Mouse (Mus musculus) hindbrain, postnatal 0 days (tissue): ENCODE measurements at regions not wholly inside any gene's neighbourhood (a gene's known extent, or its start where the extent isn't known, plus 50 kb on each side); places are given as distances from the start of the nearest gene placed in this dataset.

Experiments used
- ATAC-seq: fragments of 200-750 bp; cut with Nextera tagmentation; 2 replicates; pipeline ENCODE4 v1.8.0; 2017; ENCODE audit warnings: mild to moderate bottlenecking, moderate TSS enrichment, moderate library complexity
- DNase-seq: peaks from one replicate; pipeline ENCODE4 v3.0.0-alpha.2; 2015; ENCODE audit warnings: low spot score
- H3K27ac ChIP-seq: fragments of 300-500 bp; sonication (generic); 2 replicates; pipeline ENCODE4 v1.5.1; 2014; ENCODE audit warnings: mild to moderate bottlenecking
- H3K27me3 ChIP-seq: fragments of 300-500 bp; sonication (generic); 2 replicates; pipeline ENCODE4 v1.6.1; 2014; ENCODE audit warnings: low read length, mixed read lengths; ENCODE audit not compliant: insufficient read depth
- H3K36me3 ChIP-seq: fragments of 300-500 bp; sonication (generic); 2 replicates; pipeline ENCODE4 v1.6.1; 2014; ENCODE audit warnings: low read length, mixed read lengths; ENCODE audit not compliant: insufficient read depth
- H3K4me1 ChIP-seq: fragments of 300-500 bp; sonication (generic); 2 replicates; pipeline ENCODE4 v1.6.1; 2014; ENCODE audit warnings: antibody characterized with exemption, low read length, mixed read lengths; ENCODE audit not compliant: insufficient read depth
- H3K4me2 ChIP-seq: fragments of 300-500 bp; sonication (generic); 2 replicates; pipeline ENCODE4 v1.6.1; 2014; ENCODE audit warnings: low read depth, mild to moderate bottlenecking, low read length, moderate library complexity, mixed read lengths
- H3K4me3 ChIP-seq: fragments of 300-500 bp; sonication (generic); 2 replicates; pipeline ENCODE4 v1.5.1; 2014; ENCODE audit warnings: low read length
- H3K9ac ChIP-seq: fragments of 300-500 bp; sonication (generic); replicated peaks from 2 replicates; pipeline ENCODE4 v1.6.1; 2014; ENCODE audit warnings: mild to moderate bottlenecking, low read length, moderate library complexity, mixed read lengths
- H3K9me3 ChIP-seq: fragments of 300-500 bp; sonication (generic); 2 replicates; pipeline ENCODE4 v1.6.1; 2016; ENCODE audit warnings: low read length, mixed read lengths
- CTCF ChIP-seq: IDR thresholded peaks from 2 replicates; pipeline ENCODE4 v1.5.1; 2016; ENCODE audit warnings: antibody characterized with exemption, control low read depth, low read depth
- WGBS: fragments of 180-500 bp; shearing (Covaris S2); extraction: QIAGEN DNeasy Blood & Tissue Kit; methylation state at CpG from one replicate; pipeline ENCODE4 v1.1.7; 2014; 5-methylcytosine and 5-hydroxymethylcytosine counted together

DNA sequence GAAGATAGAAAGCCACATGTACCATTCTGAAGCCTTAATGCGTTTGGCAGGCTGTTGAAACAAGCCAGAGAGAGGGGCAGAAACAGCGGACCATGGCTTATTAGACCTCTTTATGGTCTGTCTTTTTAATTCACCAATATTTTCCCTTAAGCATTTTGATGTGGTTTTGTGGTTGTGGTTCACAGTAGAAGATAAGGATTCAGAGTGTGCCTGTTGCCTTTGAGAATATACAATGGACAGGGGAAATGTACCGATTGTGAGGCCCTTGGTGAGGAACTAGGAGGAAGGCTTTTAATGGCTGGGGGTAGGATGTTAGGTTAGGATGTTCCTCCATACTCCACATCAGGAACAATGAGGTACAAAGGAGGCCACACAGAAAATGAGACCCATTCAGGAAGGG lies 182.0 kb downstream of the Pdgfra start:
- 80% methylated on average over 3 of the region's 3 CpGs for WGBS
- no peak overlapping the region for H3K4me3 ChIP-seq
- no peaks in the 10 kb centered on the region for H3K9me3 ChIP-seq
- no peaks in the 10 kb centered on the region for H3K27me3 ChIP-seq
- no peak for ATAC-seq
- H3K9ac ChIP-seq, result no peak overlapping the region
- no peaks in the 10 kb centered on the region for H3K36me3 ChIP-seq
- no peaks in the 10 kb centered on the region for H3K4me1 ChIP-seq
- DNase-seq, result no peak
- TF ChIP-seq CTCF, result no peak
- H3K27ac ChIP-seq, result no peak overlapping the region
- no peak overlapping the region for H3K4me2 ChIP-seq

DNA sequence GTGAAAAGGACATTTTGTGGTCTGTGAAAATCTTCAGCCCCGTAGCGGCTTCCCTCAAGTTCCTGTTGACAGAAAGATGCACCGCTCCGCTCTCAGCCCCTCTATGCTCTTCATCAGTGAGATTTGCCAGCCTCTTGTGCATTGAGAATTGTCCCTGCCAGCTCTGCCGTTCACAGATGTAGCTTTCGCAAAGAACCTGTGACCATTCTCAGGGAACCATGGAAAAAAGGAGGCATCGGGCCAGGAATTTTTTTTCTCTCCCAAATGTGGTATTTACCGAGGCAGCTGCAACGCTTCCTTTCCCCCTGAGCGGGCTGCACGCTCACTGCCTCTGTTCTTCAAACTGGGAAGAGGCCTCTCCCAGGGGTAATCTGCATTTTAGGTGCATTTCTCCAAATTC lies 184.4 kb downstream of the Pdgfra start:
- no peaks in the 10 kb centered on the region for H3K27me3 ChIP-seq
- H3K4me1 ChIP-seq, result no peaks in the 10 kb centered on the region
- H3K4me2 ChIP-seq, result peak overlapping the region; percentile 11; the same call in 1 of the 2 replicates
- H3K4me3 ChIP-seq, result no peak overlapping the region
- DNase-seq, result peak; percentile 64
- TF ChIP-seq CTCF, result no peak
- H3K27ac ChIP-seq, result peak overlapping the region; percentile 28; the same call in 1 of the 2 replicates
- no peaks in the 10 kb centered on the region for H3K9me3 ChIP-seq
- no peaks in the 10 kb centered on the region for H3K36me3 ChIP-seq
- H3K9ac ChIP-seq, result no peak overlapping the region
- peak; percentile 35; the same call in 1 of the 2 replicates for ATAC-seq
- WGBS, result 39% methylated on average over 11 of the region's 11 CpGs

DNA sequence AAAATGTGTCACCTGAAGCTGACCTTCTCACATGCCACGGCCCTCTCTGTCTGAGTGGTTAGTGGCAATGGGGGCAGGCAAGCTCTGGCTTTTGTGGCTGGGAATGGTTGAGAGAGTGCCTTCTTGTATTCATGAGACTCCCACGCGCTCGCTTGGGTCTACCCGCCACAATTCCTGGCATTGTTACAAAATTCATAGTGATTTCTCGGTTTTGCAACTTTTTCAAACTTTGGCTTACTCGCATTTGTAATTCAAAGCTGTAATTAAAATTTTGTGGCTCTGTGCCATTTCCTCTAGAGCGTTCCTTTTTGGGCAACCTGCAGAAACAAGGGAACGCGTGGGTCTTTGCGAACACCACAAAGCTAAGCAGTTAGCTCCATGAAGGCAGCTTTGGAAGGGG lies 186.3 kb downstream of the Pdgfra start:
- Histone ChIP-seq H3K36me3 (no peaks in the 10 kb centered on the region), H3K4me3 (no peak overlapping the region), H3K4me2 (no peak overlapping the region), H3K4me1 (no peaks in the 10 kb centered on the region), H3K27me3 (no peaks in the 10 kb centered on the region), H3K9ac (no peak overlapping the region), H3K9me3 (no peaks in the 10 kb centered on the region), H3K27ac (no peak overlapping the region)
- no peak for ATAC-seq
- no peak for DNase-seq
- TF ChIP-seq CTCF, result no peak
- 61% methylated on average over 11 of the region's 11 CpGs for WGBS

DNA sequence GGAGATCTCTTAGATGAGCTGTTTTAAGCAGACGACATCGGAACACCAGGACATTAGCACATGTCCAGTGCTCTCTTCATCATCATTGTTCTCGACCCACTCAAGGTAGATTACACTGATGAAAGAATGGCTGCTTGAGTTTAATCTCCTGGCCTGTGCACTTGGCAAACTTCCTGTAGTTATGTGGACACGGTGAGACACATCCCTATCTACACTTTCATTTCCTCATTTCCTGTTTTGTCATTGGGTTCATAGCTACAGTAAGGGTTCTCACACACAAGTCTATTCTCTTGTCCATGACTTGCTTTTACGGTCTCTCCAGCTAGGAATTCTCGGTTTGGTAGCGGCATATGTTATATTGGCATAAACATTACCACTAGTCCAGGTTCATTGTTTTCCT lies 190.5 kb downstream of the Pdgfra start:
- Histone ChIP-seq H3K27me3 (no peaks in the 10 kb centered on the region), H3K9ac (no peak overlapping the region), H3K4me2 (no peak overlapping the region), H3K27ac (no peak overlapping the region), H3K4me1 (no peaks in the 10 kb centered on the region), H3K9me3 (no peaks in the 10 kb centered on the region), H3K36me3 (no peaks in the 10 kb centered on the region), H3K4me3 (no peak overlapping the region)
- TF ChIP-seq CTCF, result no peak
- DNase-seq, result no peak
- 90% methylated on average over 7 of the region's 7 CpGs for WGBS
- no peak for ATAC-seq

DNA sequence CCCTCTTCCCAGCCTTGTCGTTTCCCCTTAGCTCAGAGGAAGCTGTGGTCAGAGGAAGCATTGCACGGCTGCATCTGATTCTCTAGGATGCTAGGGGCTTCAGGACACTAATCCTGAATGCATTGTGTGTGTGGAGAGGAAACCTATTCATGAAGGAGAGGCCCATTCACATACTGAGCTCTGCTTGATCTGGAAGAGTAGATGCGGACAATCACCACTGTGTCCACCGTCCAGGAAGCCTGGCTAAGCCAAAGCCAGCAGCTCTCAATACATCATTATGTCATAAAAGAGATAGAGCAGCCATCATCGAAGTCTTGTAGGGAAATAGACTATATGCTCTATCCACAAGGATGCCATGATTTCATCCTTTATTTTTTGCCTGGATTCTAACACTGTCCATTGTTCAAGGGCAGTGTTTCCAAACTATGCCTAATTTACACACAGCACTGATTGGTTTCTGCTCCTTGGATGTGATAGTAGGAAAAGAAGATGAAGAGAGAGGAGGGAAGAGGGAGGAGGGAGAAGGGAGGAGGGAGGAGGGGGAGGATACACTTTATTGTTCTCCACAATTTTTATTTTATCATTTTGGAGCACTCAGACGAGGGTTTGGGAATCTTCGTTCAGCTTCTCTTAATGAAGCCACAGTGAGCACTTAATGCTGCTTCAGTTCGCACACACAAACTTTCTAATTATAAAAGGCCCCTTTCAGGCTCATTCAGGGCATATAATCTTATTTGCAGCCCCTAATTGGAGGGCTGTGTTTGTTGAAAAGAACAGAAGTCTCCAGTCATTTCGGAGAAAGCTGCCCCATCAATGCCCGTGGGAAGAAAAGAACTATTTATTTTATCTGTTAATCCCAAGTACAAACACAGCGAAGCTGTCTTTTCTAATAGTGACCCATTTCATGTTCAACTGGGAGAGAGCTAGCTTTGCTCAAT lies 195.0 kb downstream of the Pdgfra start:
- Histone ChIP-seq H3K9me3 (no peaks in the 10 kb centered on the region), H3K4me1 (no peaks in the 10 kb centered on the region; the same call in 1 of the 2 replicates), H3K36me3 (no peaks in the 10 kb centered on the region), H3K9ac (no peak overlapping the region), H3K27ac (peak overlapping the region; percentile 11; the same call in 1 of the 2 replicates), H3K27me3 (no peaks in the 10 kb centered on the region), H3K4me2 (no peak overlapping the region), H3K4me3 (no peak overlapping the region)
- peak; percentile 11; the same call in 1 of the 2 replicates for TF ChIP-seq CTCF
- WGBS, result 41% methylated on average over 11 of the region's 11 CpGs
- DNase-seq, result peak; percentile 49
- ATAC-seq, result peak; percentile 68; the same call in 1 of the 2 replicates

DNA sequence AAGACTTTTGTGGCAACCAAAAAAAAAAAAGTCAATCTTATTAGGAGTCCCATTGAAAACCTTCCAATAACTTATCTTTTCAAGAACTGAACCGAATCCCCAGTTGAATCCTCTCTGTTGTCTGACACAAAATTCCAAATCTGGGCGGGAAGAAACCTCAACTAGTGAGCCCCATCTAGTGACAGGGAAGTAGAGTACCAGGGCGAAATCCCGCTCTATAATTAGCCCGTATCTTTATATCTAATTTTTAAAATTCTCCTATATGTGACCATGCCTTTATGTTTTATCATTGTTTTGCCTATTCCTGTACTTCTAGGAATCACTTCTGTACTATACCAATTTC lies 195.7 kb downstream of the Pdgfra start:
- ATAC-seq, result no peak
- H3K9ac ChIP-seq, result no peak overlapping the region
- WGBS, result 66% methylated on average over 5 of the region's 5 CpGs

DNA sequence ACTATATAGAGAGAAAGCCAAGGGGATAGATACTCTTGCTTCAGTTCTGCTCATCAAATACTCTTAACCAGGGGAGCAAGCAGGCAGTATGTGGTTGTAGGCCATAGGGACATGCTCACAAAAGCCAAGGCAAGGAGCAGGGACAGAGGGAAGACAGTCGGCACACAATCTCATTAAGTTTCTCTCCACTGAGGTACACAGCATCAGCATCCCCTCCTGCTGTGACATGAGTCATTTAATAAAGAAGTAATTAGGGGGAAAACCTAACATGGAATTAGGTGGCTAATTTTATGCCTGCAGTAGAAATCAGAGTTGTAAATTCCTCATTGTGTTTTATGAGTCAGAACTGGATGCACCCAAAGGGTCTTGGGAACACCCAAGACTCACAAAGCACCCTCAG lies 203.2 kb downstream of the Pdgfra start:
- Histone ChIP-seq H3K27me3 (no peaks in the 10 kb centered on the region), H3K27ac (no peak overlapping the region), H3K4me1 (no peaks in the 10 kb centered on the region), H3K36me3 (no peaks in the 10 kb centered on the region), H3K4me2 (no peak overlapping the region), H3K9me3 (no peaks in the 10 kb centered on the region), H3K4me3 (no peak overlapping the region), H3K9ac (no peak overlapping the region)
- WGBS, result 22% methylated on average over 1 of the region's 1 CpGs
- DNase-seq, result peak; percentile 25
- no peak for TF ChIP-seq CTCF
- no peak for ATAC-seq

More for the DNA sequence above, 195.7 kb downstream of the Pdgfra start:
- DNase-seq, result peak; percentile 35
- peak; percentile 18 for TF ChIP-seq CTCF
- no peak overlapping the region for H3K27ac ChIP-seq
- no peaks in the 10 kb centered on the region for H3K36me3 ChIP-seq
- H3K4me2 ChIP-seq, result no peak overlapping the region
- H3K4me1 ChIP-seq, result no peaks in the 10 kb centered on the region; the same call in 1 of the 2 replicates
- no peaks in the 10 kb centered on the region for H3K9me3 ChIP-seq
- H3K4me3 ChIP-seq, result no peak overlapping the region
- H3K27me3 ChIP-seq, result no peaks in the 10 kb centered on the region
